Mouse (Mus musculus): Measurements from ENCODE around the gene Abi2. TPM values are rescaled to one million over a fixed set of nuclear protein-coding genes. Genes with fewer than 3 reads are reported as not detected.

Gene Abi2
- polyA plus RNA-seq, 1 experiment: 4.5 TPM

DNA sequence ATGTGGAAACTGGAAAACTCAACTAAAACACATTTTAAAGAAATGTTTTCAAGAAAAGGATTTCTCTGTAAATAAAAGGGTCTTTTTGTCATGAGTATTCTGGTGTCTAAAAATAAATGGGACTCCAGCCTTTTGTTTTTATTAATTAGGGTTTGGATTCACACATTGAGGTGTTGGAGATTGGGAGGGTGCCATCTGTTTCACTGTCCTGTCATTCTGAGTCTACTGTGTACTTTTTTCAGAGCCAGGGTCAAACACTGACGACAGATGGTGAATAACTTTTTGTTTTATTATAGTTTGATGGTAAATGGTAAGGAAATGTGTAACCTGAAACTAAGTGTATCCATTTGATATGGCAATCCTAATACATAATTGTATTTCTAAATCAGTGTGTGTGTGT, 72.1 kb downstream of the Abi2 start:
- Histone ChIP-seq H3K27ac (ENCODE audit: control insufficient read depth, insufficient read depth, low read length) (no peak overlapping the region), H3K27me3 (ENCODE audit: control insufficient read depth, insufficient read depth, low read length) (no peaks in the 10 kb centered on the region), H3K4me3 (ENCODE audit: control insufficient read depth, insufficient read depth, low read length) (no peak overlapping the region), H3K4me1 (replicated peaks; ENCODE audit: control insufficient read depth, insufficient read depth, low read length) (no peaks in the 10 kb centered on the region), H3K36me3 (ENCODE audit: control insufficient read depth, insufficient read depth, low read length) (no peaks in the 10 kb centered on the region)
- no peak for DNase-seq
- no peak for TF ChIP-seq POLR2A (IDR thresholded peaks at IDR 0.05; ENCODE audit: control insufficient read depth, extremely low read depth, insufficient read depth, low read length, poor library complexity)
- no peak for TF ChIP-seq CTCF (IDR thresholded peaks at IDR 0.05; ENCODE audit: borderline replicate concordance, control insufficient read depth, extremely low read depth, insufficient read depth, low read length, poor library complexity)
- 92% methylated on average over 1 of the region's 1 CpGs for WGBS

DNA sequence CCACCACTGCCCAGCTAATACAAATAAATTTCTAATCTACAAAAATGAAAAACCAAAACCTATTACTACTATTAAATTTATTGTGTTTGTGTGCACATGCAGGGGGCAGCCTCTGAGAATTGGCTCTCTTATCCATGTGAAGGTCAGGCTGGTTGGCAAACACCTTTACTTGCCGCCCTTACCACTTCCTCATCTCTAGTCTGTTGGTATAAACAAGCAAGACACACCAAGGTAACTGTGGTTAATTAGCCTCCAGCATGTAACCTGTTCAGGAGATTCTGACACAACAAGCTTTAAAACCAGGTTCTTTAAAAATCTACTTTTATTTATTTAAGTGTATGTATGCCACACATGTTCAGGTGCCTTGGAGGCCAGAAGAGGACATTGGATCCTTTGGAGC, 73.5 kb downstream of the Abi2 start:
- WGBS: 89% methylated on average over 1 of the region's 1 CpGs
- TF ChIP-seq CTCF (IDR thresholded peaks at IDR 0.05; ENCODE audit: borderline replicate concordance, control insufficient read depth, extremely low read depth, insufficient read depth, low read length, poor library complexity): no peak
- no peak for TF ChIP-seq POLR2A (IDR thresholded peaks at IDR 0.05; ENCODE audit: control insufficient read depth, extremely low read depth, insufficient read depth, low read length, poor library complexity)
- no peak for DNase-seq

DNA sequence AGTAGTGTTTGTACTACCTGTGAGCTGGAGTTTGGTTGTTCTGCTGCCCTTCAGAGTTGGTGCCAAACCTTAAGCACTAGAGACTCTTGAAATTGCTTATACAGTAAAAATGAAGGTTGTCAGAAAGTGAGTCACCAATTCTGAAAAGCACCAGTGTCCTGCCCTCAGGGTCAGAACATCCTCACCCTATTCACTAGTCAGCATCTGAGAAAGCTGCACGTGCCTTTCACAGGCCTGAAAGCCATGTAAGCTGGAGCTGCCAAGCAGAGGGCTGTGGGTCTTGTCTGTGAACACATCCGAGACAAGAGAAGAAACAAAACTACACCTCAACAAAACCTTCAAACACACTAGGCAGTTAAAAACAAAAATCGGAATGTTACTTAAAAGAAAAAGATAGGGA, 76.2 kb downstream of the Abi2 start:
- Histone ChIP-seq H3K27ac (ENCODE audit: control insufficient read depth, insufficient read depth, low read length) (no peak overlapping the region), H3K27me3 (ENCODE audit: control insufficient read depth, insufficient read depth, low read length) (no peaks in the 10 kb centered on the region), H3K4me1 (replicated peaks; ENCODE audit: control insufficient read depth, insufficient read depth, low read length) (no peaks in the 10 kb centered on the region), H3K36me3 (ENCODE audit: control insufficient read depth, insufficient read depth, low read length) (no peaks in the 10 kb centered on the region), H3K4me3 (ENCODE audit: control insufficient read depth, insufficient read depth, low read length) (no peak overlapping the region)
- WGBS: 86% methylated on average over 3 of the region's 3 CpGs
- no peak for DNase-seq
- TF ChIP-seq POLR2A (IDR thresholded peaks at IDR 0.05; ENCODE audit: control insufficient read depth, extremely low read depth, insufficient read depth, low read length, poor library complexity) (no peak), CTCF (IDR thresholded peaks at IDR 0.05; ENCODE audit: borderline replicate concordance, control insufficient read depth, extremely low read depth, insufficient read depth, low read length, poor library complexity) (no peak)

More for the DNA sequence above, 73.5 kb downstream of the Abi2 start:
- H3K27ac ChIP-seq (ENCODE audit: control insufficient read depth, insufficient read depth, low read length): no peak overlapping the region
- H3K4me1 ChIP-seq (replicated peaks; ENCODE audit: control insufficient read depth, insufficient read depth, low read length): no peaks in the 10 kb centered on the region
- no peaks in the 10 kb centered on the region for H3K27me3 ChIP-seq (ENCODE audit: control insufficient read depth, insufficient read depth, low read length)
- no peak overlapping the region for H3K4me3 ChIP-seq (ENCODE audit: control insufficient read depth, insufficient read depth, low read length)
- H3K36me3 ChIP-seq (ENCODE audit: control insufficient read depth, insufficient read depth, low read length): no peaks in the 10 kb centered on the region

- no peaks in the 10 kb centered on the region for H3K36me3 ChIP-seq (ENCODE audit: control insufficient read depth, insufficient read depth, low read length)
- H3K4me1 ChIP-seq (replicated peaks; ENCODE audit: control insufficient read depth, insufficient read depth, low read length): no peaks in the 10 kb centered on the region
- no peaks in the 10 kb centered on the region for H3K27me3 ChIP-seq (ENCODE audit: control insufficient read depth, insufficient read depth, low read length)
- no peak for DNase-seq
- H3K27ac ChIP-seq (ENCODE audit: control insufficient read depth, insufficient read depth, low read length): no peak overlapping the region
- no peak overlapping the region for H3K4me3 ChIP-seq (ENCODE audit: control insufficient read depth, insufficient read depth, low read length)
- WGBS: 95% methylated on average over 8 of the region's 8 CpGs
- TF ChIP-seq CTCF (IDR thresholded peaks at IDR 0.05; ENCODE audit: borderline replicate concordance, control insufficient read depth, extremely low read depth, insufficient read depth, low read length, poor library complexity) (no peak), POLR2A (IDR thresholded peaks at IDR 0.05; ENCODE audit: control insufficient read depth, extremely low read depth, insufficient read depth, low read length, poor library complexity) (no peak)
Measured at GRCm38 (mm10) chr1:60488635-60489034, 79.2 kb downstream of the Abi2 start.

DNA sequence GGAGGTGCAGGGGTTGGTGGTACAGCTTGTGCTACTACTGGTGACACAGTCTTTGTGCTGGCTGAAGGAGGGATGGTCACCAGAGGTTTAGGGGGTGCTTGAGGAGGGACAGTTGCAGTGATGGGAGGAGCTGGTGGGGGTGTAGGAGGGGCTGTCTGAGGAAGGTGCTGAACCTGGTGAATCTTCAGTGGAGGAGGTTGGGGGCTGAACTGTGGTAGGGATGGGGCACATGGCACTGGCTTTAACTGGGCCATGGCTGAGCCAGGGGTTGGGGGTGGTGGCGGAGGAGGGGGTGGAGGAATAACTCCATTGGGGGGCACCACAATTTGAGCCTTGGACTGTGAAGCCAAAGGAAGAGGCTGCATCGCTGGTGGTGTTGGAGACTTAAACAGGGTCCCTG, 80.2 kb downstream of the Abi2 start:
- no peak overlapping the region for H3K27ac ChIP-seq (ENCODE audit: control insufficient read depth, insufficient read depth, low read length)
- no peaks in the 10 kb centered on the region for H3K27me3 ChIP-seq (ENCODE audit: control insufficient read depth, insufficient read depth, low read length)
- no peak overlapping the region for H3K4me3 ChIP-seq (ENCODE audit: control insufficient read depth, insufficient read depth, low read length)
- no peaks in the 10 kb centered on the region for H3K36me3 ChIP-seq (ENCODE audit: control insufficient read depth, insufficient read depth, low read length)
- TF ChIP-seq POLR2A (IDR thresholded peaks at IDR 0.05; ENCODE audit: control insufficient read depth, extremely low read depth, insufficient read depth, low read length, poor library complexity) (no peak), CTCF (IDR thresholded peaks at IDR 0.05; ENCODE audit: borderline replicate concordance, control insufficient read depth, extremely low read depth, insufficient read depth, low read length, poor library complexity) (no peak)
- H3K4me1 ChIP-seq (replicated peaks; ENCODE audit: control insufficient read depth, insufficient read depth, low read length): no peaks in the 10 kb centered on the region
- 97% methylated on average over 2 of the region's 2 CpGs for WGBS
- DNase-seq: no peak

- no peak for TF ChIP-seq POLR2A (IDR thresholded peaks at IDR 0.05; ENCODE audit: control insufficient read depth, extremely low read depth, insufficient read depth, low read length, poor library complexity)
- no peak for TF ChIP-seq CTCF (IDR thresholded peaks at IDR 0.05; ENCODE audit: borderline replicate concordance, control insufficient read depth, extremely low read depth, insufficient read depth, low read length, poor library complexity)
- H3K27me3 ChIP-seq (ENCODE audit: control insufficient read depth, insufficient read depth, low read length): no peaks in the 10 kb centered on the region
- DNase-seq: no peak
- H3K36me3 ChIP-seq (ENCODE audit: control insufficient read depth, insufficient read depth, low read length): no peaks in the 10 kb centered on the region
- no peak overlapping the region for H3K27ac ChIP-seq (ENCODE audit: control insufficient read depth, insufficient read depth, low read length)
- 97% methylated on average over 4 of the region's 4 CpGs for WGBS
- H3K4me1 ChIP-seq (replicated peaks; ENCODE audit: control insufficient read depth, insufficient read depth, low read length): no peaks in the 10 kb centered on the region
- no peak overlapping the region for H3K4me3 ChIP-seq (ENCODE audit: control insufficient read depth, insufficient read depth, low read length)
Measured at GRCm38 (mm10) chr1:60490510-60490909, 81.1 kb downstream of the Abi2 start.

DNA sequence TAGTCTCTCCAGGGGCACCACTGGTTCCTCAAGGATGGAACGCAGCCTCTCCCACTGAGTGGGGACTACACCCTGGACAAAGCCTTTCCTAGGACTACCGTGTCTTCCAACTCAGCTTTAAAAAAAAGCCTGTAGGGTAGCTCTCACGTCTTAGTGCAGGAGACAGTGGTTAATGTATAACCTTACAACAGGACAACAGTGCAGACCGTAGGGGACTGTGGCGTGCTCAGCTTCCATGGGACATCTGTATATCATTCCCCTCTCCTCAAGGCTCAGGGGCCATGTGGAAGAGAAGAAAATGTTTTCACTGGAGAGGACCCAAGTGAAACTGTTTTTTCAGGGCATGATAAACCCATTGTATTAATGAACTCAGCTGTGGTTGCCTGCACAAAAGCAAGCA, 83.0 kb downstream of the Abi2 start:
- no peak for DNase-seq
- WGBS: 96% methylated on average over 5 of the region's 5 CpGs
- no peaks in the 10 kb centered on the region for H3K36me3 ChIP-seq (ENCODE audit: control insufficient read depth, insufficient read depth, low read length)
- TF ChIP-seq CTCF (IDR thresholded peaks at IDR 0.05; ENCODE audit: borderline replicate concordance, control insufficient read depth, extremely low read depth, insufficient read depth, low read length, poor library complexity): no peak
- no peak for TF ChIP-seq POLR2A (IDR thresholded peaks at IDR 0.05; ENCODE audit: control insufficient read depth, extremely low read depth, insufficient read depth, low read length, poor library complexity)
- H3K27me3 ChIP-seq (ENCODE audit: control insufficient read depth, insufficient read depth, low read length): no peaks in the 10 kb centered on the region
- H3K27ac ChIP-seq (ENCODE audit: control insufficient read depth, insufficient read depth, low read length): no peak overlapping the region
- no peaks in the 10 kb centered on the region for H3K4me1 ChIP-seq (replicated peaks; ENCODE audit: control insufficient read depth, insufficient read depth, low read length)
- no peak overlapping the region for H3K4me3 ChIP-seq (ENCODE audit: control insufficient read depth, insufficient read depth, low read length)
